Mouse (Mus musculus) hindbrain, postnatal 0 days (tissue): ENCODE measurements around the gene Phf13. TPM values are rescaled to one million over a fixed set of nuclear protein-coding genes. Genes with fewer than 3 reads are reported as not detected.
A peak's percentile ranks its signal among the peaks of the same experiment; 100 is the strongest.

Experiments used
- ATAC-seq: fragments of 200-750 bp; cut with Nextera tagmentation; 2 replicates; pipeline ENCODE4 v1.8.0; 2017; ENCODE audit warnings: mild to moderate bottlenecking, moderate TSS enrichment, moderate library complexity
- DNase-seq: peaks from one replicate; pipeline ENCODE4 v3.0.0-alpha.2; 2015; ENCODE audit warnings: low spot score
- H3K27ac ChIP-seq: fragments of 300-500 bp; sonication (generic); 2 replicates; pipeline ENCODE4 v1.5.1; 2014; ENCODE audit warnings: mild to moderate bottlenecking
- H3K27me3 ChIP-seq: fragments of 300-500 bp; sonication (generic); 2 replicates; pipeline ENCODE4 v1.6.1; 2014; ENCODE audit warnings: low read length, mixed read lengths; ENCODE audit not compliant: insufficient read depth
- H3K36me3 ChIP-seq: fragments of 300-500 bp; sonication (generic); 2 replicates; pipeline ENCODE4 v1.6.1; 2014; ENCODE audit warnings: low read length, mixed read lengths; ENCODE audit not compliant: insufficient read depth
- H3K4me1 ChIP-seq: fragments of 300-500 bp; sonication (generic); 2 replicates; pipeline ENCODE4 v1.6.1; 2014; ENCODE audit warnings: antibody characterized with exemption, low read length, mixed read lengths; ENCODE audit not compliant: insufficient read depth
- H3K4me2 ChIP-seq: fragments of 300-500 bp; sonication (generic); 2 replicates; pipeline ENCODE4 v1.6.1; 2014; ENCODE audit warnings: low read depth, mild to moderate bottlenecking, low read length, moderate library complexity, mixed read lengths
- H3K4me3 ChIP-seq: fragments of 300-500 bp; sonication (generic); 2 replicates; pipeline ENCODE4 v1.5.1; 2014; ENCODE audit warnings: low read length
- H3K9ac ChIP-seq: fragments of 300-500 bp; sonication (generic); replicated peaks from 2 replicates; pipeline ENCODE4 v1.6.1; 2014; ENCODE audit warnings: mild to moderate bottlenecking, low read length, moderate library complexity, mixed read lengths
- H3K9me3 ChIP-seq: fragments of 300-500 bp; sonication (generic); 2 replicates; pipeline ENCODE4 v1.6.1; 2016; ENCODE audit warnings: low read length, mixed read lengths
- CTCF ChIP-seq: IDR thresholded peaks from 2 replicates; pipeline ENCODE4 v1.5.1; 2016; ENCODE audit warnings: antibody characterized with exemption, control low read depth, low read depth
- WGBS: fragments of 180-500 bp; shearing (Covaris S2); extraction: QIAGEN DNeasy Blood & Tissue Kit; methylation state at CpG from one replicate; pipeline ENCODE4 v1.1.7; 2014; 5-methylcytosine and 5-hydroxymethylcytosine counted together
- polyA plus RNA-seq: library from polyadenylated mRNA; unstranded; fragments of >200 nt; fragmentation: Nextera tagmentation; extraction: Ambion mirVana; gene quantifications from 2 replicates; pipeline ENCODE4 v1.2.1, GENCODE M21; 2015
- total RNA-seq: library from RNA; depleted of rRNA; stranded (reverse); fragments of >200 nt; gene quantifications from 2 replicates; pipeline ENCODE4 v1.2.3, GENCODE M21; 2014

Phf13 gene
- total and polyA plus RNA-seq, 2 experiments from 2014 or later = 14.6 to 20.8 TPM

DNA sequence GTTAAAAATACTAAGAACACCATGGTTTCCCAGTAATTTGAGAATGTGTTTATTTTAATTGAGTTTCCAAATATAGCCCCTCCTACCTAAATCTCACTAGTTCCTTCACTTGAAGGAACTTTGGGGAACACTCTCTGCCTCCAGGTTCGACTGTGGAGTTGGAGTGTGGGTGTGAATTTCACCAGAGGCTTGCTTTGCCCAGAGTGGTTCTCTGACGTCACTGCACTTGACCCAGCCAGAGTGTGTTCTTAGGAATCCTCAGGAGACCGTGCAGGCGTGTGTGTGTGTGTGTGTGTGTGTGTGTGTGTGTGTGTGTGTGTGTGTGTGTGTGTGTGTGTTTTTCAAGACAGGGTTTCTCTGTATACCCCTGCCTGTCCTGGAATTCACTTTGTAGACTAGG, 4.8 kb upstream of the Phf13 start:
- Histone ChIP-seq H3K27ac (no peak overlapping the region), H3K36me3 (no peaks in the 10 kb centered on the region), H3K27me3 (no peaks in the 10 kb centered on the region), H3K9ac (no peak overlapping the region), H3K4me3 (no peak overlapping the region), H3K4me2 (no peak overlapping the region), H3K4me1 (peaks cover 7% of the 10 kb centered on the region; the same call in 1 of the 2 replicates), H3K9me3 (no peaks in the 10 kb centered on the region)
- TF ChIP-seq CTCF = no peak
- DNase-seq (no peak), ATAC-seq (no peak)
- 53% methylated on average over 4 of the region's 4 CpGs for WGBS

DNA sequence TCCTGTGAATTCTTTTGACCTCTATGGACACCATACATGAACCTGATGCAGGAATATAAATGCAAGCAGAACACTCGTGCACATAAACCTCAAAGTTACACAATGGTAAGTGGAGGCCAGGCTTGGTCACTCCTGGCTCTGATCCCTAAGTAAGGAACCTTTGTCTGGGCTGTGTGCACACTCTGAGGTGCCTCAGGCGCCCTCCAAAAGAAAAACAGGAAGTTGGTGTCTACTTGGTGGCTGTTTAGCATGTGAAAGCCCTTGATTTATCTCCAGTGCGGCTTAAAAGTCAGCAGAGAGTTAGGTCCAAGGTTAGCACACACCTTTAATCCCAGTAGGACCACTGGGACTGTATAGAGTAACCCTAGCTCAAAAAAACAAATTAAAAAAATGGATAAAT, 3.4 kb upstream of the Phf13 start:
- TF ChIP-seq CTCF = no peak
- H3K27ac ChIP-seq = no peak overlapping the region
- no peaks in the 10 kb centered on the region for H3K36me3 ChIP-seq
- no peaks in the 10 kb centered on the region for H3K9me3 ChIP-seq
- DNase-seq = no peak
- H3K27me3 ChIP-seq = no peaks in the 10 kb centered on the region
- peaks cover 7% of the 10 kb centered on the region; the same call in 1 of the 2 replicates for H3K4me1 ChIP-seq
- ATAC-seq = no peak
- no peak overlapping the region for H3K9ac ChIP-seq
- no peak overlapping the region for H3K4me3 ChIP-seq
- no peak overlapping the region for H3K4me2 ChIP-seq
- WGBS = 70% methylated on average over 3 of the region's 3 CpGs

DNA sequence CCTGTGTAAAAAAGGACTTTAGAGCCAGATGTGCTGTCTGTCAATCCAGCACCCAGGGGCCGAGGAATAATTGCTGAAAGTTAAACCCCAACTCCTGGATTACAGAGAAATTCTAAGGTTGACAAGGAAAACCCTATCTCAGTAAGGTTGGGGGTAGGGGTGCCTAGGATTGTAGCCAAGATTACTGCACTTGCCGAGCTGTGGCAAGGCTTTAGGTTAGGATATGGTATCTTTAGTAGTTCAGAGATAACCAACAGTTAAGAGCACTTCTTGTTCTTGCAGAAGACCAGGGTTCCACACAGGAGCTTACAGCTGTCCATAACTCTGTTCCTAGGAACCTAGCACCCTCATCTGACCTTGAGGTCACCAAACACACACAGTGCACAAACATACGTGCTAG, 1.6 kb upstream of the Phf13 start:
- DNase-seq = no peak
- Histone ChIP-seq H3K4me3 (no peak overlapping the region), H3K4me1 (peaks cover 7% of the 10 kb centered on the region; the same call in 1 of the 2 replicates), H3K4me2 (peak overlapping the region; percentile 70; the same call in 1 of the 2 replicates), H3K36me3 (no peaks in the 10 kb centered on the region), H3K9me3 (no peaks in the 10 kb centered on the region), H3K27ac (no peak overlapping the region), H3K9ac (no peak overlapping the region), H3K27me3 (no peaks in the 10 kb centered on the region)
- 63% methylated on average over 3 of the region's 3 CpGs for WGBS
- TF ChIP-seq CTCF = no peak
- ATAC-seq = no peak

DNA sequence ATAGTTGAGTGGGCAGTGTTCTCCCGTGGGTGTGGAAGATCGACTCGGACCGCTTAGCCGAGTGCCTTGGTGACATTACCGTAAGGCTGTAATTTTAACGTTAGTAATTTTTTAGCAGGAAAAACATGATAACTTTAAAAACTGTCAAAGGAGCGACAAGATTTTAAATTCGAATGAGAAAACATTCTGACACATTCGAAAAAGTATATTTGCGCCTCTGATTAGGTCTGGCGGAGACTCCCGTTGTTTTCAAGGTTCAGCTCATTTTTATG, 829 bp upstream of the Phf13 start:
- H3K9ac ChIP-seq = peak overlapping the region; percentile 82
- H3K4me2 ChIP-seq = peak overlapping the region; percentile 70
- ATAC-seq (no peak), DNase-seq (no peak)
- H3K4me3 ChIP-seq = peak overlapping the region; percentile 99
- no peak for TF ChIP-seq CTCF
- WGBS = 5% methylated on average over 13 of the region's 13 CpGs
- peaks cover 6% of the 10 kb centered on the region; the same call in 1 of the 2 replicates for H3K36me3 ChIP-seq
- H3K27me3 ChIP-seq = no peaks in the 10 kb centered on the region
- peaks cover 7% of the 10 kb centered on the region; the same call in 1 of the 2 replicates for H3K4me1 ChIP-seq
- H3K27ac ChIP-seq = peak overlapping the region; percentile 87
- H3K9me3 ChIP-seq = no peaks in the 10 kb centered on the region

DNA sequence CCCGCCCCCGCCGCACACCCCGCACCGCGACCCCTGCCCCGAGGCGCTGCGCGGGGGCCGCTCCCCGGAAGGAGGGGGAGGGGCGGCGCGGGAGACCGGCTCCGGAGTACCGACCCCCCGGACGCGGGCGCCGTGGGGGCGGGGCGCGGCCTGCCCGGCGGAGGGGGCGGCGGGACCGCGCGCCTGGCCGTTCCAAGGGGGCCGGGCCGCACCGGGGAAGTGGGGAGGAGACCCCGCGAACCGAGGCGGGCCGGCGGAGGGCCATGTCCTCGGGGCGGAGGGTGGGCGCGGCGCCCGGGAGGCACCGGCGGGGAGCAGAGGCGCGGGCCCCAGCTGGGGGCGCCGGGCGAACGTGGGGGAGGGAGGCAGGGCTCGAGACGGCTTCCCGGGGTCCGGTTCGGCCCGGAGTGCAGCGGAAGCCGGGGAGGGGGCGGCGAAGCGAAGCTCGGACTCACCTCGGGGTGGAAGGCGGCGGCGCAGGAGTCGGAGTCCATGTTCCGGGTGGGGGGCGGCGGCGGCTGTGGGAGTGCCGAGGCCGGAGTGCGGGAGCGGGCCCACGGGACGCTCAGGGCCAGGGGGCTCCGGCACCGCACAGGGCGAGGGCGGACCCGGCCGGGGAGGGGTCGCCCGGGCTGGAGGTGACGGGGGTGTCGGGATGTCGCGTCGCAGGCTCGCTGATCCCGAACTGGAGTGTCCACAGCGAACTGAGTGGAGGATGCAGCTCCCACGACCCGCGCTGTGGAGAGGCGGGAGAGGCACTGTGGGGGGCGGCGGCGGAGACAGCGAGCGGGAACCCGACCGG, 486 bp downstream of the Phf13 start:
- H3K4me1 ChIP-seq = peaks cover 7% of the 10 kb centered on the region; the same call in 1 of the 2 replicates
- ATAC-seq = no peak; the same call in 1 of the 2 replicates
- no peaks in the 10 kb centered on the region for H3K27me3 ChIP-seq
- H3K36me3 ChIP-seq = peaks cover 19% of the 10 kb centered on the region; the same call in 1 of the 2 replicates
- peak overlapping the region; percentile 82 for H3K9ac ChIP-seq
- DNase-seq = peak; percentile 26
- H3K9me3 ChIP-seq = no peaks in the 10 kb centered on the region
- H3K4me2 ChIP-seq = peak overlapping the region; percentile 75
- no peak for TF ChIP-seq CTCF
- 3% methylated on average over 68 of the region's 111 CpGs for WGBS
- peak overlapping the region; percentile 62 for H3K27ac ChIP-seq
- H3K4me3 ChIP-seq = peak overlapping the region; percentile 99

DNA sequence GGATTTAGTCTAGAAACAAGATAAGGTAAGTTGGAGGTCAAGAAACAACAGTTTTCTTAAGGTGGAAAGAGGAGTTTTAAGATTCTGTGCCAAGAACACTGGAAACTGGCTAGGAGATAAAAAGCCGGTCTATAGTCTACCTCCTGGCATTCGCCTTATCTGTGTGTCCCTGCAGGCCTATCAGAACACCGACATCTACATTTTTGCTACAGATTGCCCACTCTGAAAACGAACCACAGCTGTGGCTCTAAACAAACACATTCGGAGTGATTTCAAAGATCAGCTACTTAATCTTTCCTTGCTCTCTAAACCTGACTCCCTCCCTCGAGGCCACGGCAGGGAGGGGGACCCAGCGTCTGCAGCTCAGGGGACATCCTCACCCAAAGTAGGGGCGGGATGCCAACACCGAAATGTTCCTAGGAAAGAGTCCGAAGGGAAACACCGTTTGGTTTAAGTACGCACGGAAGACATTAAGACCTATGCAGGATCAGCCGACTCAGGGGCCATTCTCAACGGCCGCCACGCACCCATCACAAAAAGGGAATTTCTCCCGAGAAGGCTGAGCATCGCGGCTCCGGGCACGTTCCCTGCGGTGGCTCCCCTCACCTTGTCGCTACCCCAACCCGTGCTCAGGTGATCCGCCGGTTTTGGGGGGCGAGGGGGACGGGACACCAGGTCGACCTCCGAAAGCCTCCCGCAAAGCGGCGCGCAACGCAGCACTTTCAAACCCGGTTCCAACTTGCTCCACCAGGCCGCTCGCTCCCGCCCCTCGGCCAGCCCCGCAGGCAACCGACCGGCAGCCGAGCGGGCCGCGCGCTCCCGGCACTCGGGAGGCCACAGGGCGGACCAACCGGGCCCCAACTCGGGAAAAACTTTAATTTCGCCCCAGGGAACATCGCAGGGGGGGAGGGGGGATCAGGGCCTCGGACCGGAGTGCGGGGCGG, 1.6 kb downstream of the Phf13 start:
- no peaks in the 10 kb centered on the region for H3K27me3 ChIP-seq
- H3K4me3 ChIP-seq = peak overlapping the region; percentile 99
- H3K36me3 ChIP-seq = peaks cover 23% of the 10 kb centered on the region; the same call in 1 of the 2 replicates
- ATAC-seq (no peak), DNase-seq (peak; percentile 43)
- H3K4me2 ChIP-seq = peak overlapping the region; percentile 75
- H3K27ac ChIP-seq = peak overlapping the region; percentile 62
- peaks cover 7% of the 10 kb centered on the region; the same call in 1 of the 2 replicates for H3K4me1 ChIP-seq
- WGBS = 1% methylated on average over 61 of the region's 61 CpGs
- H3K9me3 ChIP-seq = no peaks in the 10 kb centered on the region
- no peak for TF ChIP-seq CTCF
- H3K9ac ChIP-seq = peak overlapping the region; percentile 82
